Mouse (Mus musculus) cerebellum, adult 2 months (tissue): ENCODE measurements around the gene Dcbld1.

Experiments used
- CTCF ChIP-seq: fragments of 200-500 bp; IDR thresholded peaks from 2 replicates; pipeline ENCODE4 v1.5.1; 2011; ENCODE audit warnings: low read depth, mild to moderate bottlenecking, control low read depth, low read length, moderate library complexity, borderline replicate concordance; ENCODE audit not compliant: insufficient read depth
- POLR2A ChIP-seq: fragments of 200-500 bp; IDR thresholded peaks from 2 replicates; pipeline ENCODE4 v1.6.1; 2011; ENCODE audit warnings: low read length, control low read depth, borderline replicate concordance; ENCODE audit not compliant: insufficient read depth

GRCm38 (mm10) chr10:52257768-52258167 lies 24.3 kb downstream of the Dcbld1 start:
- TF ChIP-seq POLR2A (no peak), CTCF (no peak)
